Mouse (Mus musculus) heart, embryonic 11.5 days (tissue): Measurements from ENCODE around the gene Flot1. TPM values are rescaled to one million over a fixed set of nuclear protein-coding genes. Genes with fewer than 3 reads are reported as not detected.

Source experiments
- ATAC-seq: fragments of 200-750 bp; cut with Nextera tagmentation; replicated peaks from 2 replicates; pipeline ENCODE4 v1.8.0; 2017; ENCODE audit warnings: moderate library complexity; ENCODE audit not compliant: insufficient number of reproducible peaks, low FRiP score, low TSS enrichment
- H3K27ac ChIP-seq: fragments of 300-500 bp; sonication (generic); 2 replicates; pipeline ENCODE4 v1.5.1; 2014; ENCODE audit warnings: mild to moderate bottlenecking, low read depth, low read length
- H3K27me3 ChIP-seq: fragments of 300-500 bp; sonication (generic); 2 replicates; pipeline ENCODE4 v1.6.1; 2014; ENCODE audit warnings: mild to moderate bottlenecking, low read length, mixed read lengths; ENCODE audit not compliant: control insufficient read depth, insufficient read depth
- H3K36me3 ChIP-seq: fragments of 300-500 bp; sonication (generic); 2 replicates; pipeline ENCODE4 v1.6.1; 2014; ENCODE audit warnings: mild to moderate bottlenecking, low read length, moderate library complexity, mixed read lengths; ENCODE audit not compliant: control insufficient read depth, insufficient read depth
- H3K4me1 ChIP-seq: fragments of 300-500 bp; sonication (generic); 2 replicates; pipeline ENCODE4 v1.6.1; 2014; ENCODE audit warnings: low read length; ENCODE audit not compliant: control insufficient read depth, insufficient read depth
- H3K4me2 ChIP-seq: fragments of 300-500 bp; sonication (generic); 2 replicates; pipeline ENCODE4 v1.6.1; 2014; ENCODE audit warnings: mild to moderate bottlenecking, moderate library complexity
- H3K4me3 ChIP-seq: fragments of 300-500 bp; sonication (generic); 2 replicates; pipeline ENCODE4 v1.5.1; 2014; ENCODE audit warnings: low read depth, low read length
- H3K9ac ChIP-seq: fragments of 300-500 bp; sonication (generic); 2 replicates; pipeline ENCODE4 v1.6.1; 2014; ENCODE audit warnings: mild to moderate bottlenecking, low read depth, low read length, moderate library complexity
- H3K9me3 ChIP-seq: fragments of 300-500 bp; sonication (generic); replicated peaks from 2 replicates; pipeline ENCODE4 v1.6.1; 2016; ENCODE audit warnings: low read length; ENCODE audit not compliant: control insufficient read depth
- WGBS: fragments of 180-500 bp; shearing (Covaris S2); extraction: QIAGEN DNeasy Blood & Tissue Kit; methylation state at CpG from one replicate; pipeline ENCODE4 v1.1.7; 2014; ENCODE audit not compliant: insufficient replicate concordance; 5-methylcytosine and 5-hydroxymethylcytosine counted together
- polyA plus RNA-seq: library from polyadenylated mRNA; unstranded; fragments of >200 nt; fragmentation: Nextera tagmentation; extraction: Ambion mirVana; gene quantifications from 2 replicates; pipeline ENCODE4 v1.2.1, GENCODE M21; 2014

The Flot1 gene
- polyA plus RNA-seq, 1 experiment from 2014 or later, result 74.0 TPM

- peak overlapping the region; percentile 90 for H3K9ac ChIP-seq
- 19% methylated on average over 10 of the region's 10 CpGs for WGBS
- peak overlapping the region; percentile 98 for H3K4me2 ChIP-seq
- H3K4me3 ChIP-seq, result peak overlapping the region; percentile 49
- no peak for ATAC-seq
- no peaks in the 10 kb centered on the region for H3K9me3 ChIP-seq
- H3K4me1 ChIP-seq, result peaks cover 33% of the 10 kb centered on the region
- H3K27ac ChIP-seq, result peak overlapping the region; percentile 83
- no peaks in the 10 kb centered on the region for H3K27me3 ChIP-seq
- H3K36me3 ChIP-seq, result no peaks in the 10 kb centered on the region
These were observed 41.9 kb downstream of the Flot1 start for GRCm38 (mm10) chr17:35864832-35865353.

DNA sequence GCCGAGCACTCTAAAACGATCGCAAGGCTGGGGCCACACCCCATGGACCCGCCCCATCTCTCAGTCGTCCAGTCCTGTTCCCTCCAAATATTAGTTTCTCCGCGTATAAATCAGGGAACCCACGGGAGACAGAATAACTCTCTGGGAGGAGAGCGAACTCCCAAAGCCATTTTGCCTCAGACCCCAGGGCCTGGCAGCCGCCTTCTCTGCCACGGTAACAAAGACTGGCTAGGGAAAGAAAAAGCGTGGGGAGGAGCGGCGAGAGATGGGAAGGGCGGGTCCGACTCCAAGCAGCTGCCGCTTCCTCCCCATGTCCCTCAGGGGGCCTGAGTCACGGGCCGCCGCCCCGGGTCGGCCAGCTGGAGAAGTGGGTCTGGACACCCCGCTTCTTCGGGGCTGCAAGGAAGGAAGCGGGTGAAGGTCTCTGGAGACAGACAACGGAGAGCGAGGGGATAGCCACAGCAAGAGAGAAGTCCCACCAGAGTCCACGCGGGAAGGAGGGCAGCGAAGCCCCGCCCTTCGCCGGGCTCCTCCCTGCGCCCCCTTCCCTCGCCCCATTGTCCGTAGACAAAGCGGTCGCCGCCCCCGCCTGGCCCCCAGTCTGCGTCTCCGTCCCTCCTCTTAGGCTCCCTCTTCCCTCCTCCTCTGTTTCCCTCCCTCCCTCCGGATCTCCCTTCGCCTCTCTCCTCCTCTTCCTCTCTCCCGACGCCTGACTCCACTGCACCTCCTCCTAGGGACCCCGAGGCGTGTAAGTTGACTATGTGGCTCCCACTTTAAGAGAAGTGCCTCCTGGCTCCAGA lies 42.7 kb downstream of the Flot1 start, which contains the start of gene Ppp1r18:
Gene Ppp1r18 (plus strand): TSS at position 113 of the 800 bp plus-strand sequence.
- ATAC-seq, result peak; percentile 67
- peaks cover 35% of the 10 kb centered on the region for H3K4me1 ChIP-seq
- peak within 1 kb of the TSS; percentile 98 for H3K4me2 ChIP-seq
- WGBS, result under 1% methylated on average over 45 of the region's 48 CpGs
- peak within 1 kb of the TSS; percentile 90 for H3K9ac ChIP-seq
- H3K36me3 ChIP-seq, result peaks cover under 1% of the 10 kb centered on the region; the same call in 1 of the 2 replicates
- peak within 1 kb of the TSS; percentile 49 for H3K4me3 ChIP-seq
- H3K27ac ChIP-seq, result peak within 1 kb of the TSS; percentile 83
- no peaks in the 10 kb centered on the region for H3K9me3 ChIP-seq
- H3K27me3 ChIP-seq, result no peaks in the 10 kb centered on the region

DNA sequence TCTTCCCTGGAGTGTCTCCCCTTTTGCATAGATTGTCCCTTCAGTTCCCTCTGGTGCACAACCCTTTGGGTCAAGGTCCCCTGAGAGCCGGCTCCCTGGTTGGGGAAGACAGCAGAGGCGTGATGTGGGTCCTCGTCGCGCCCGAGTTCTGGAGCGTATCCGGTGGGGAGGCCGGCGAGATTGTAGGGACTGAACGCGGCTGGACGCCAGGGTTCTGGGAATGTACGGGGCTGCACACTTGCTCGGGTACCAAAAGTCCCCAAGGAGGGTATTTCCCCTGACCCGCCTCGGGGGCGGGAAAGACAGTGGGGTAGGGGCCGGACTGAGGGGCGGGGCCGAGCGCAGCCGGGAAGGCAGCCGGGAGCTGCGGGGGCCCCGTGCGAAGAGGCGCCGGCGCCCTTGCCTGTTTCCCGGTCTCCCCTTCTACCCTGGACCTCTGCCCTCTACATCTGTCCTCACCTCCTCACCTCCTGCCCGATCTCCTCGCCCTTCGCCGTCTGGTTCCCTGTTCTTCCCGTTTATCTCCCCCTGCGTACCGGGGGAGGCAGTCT lies 43.3 kb downstream of the Flot1 start:
- Histone ChIP-seq H3K27ac (peak overlapping the region; percentile 83), H3K4me2 (peak overlapping the region; percentile 98), H3K36me3 (peaks cover 8% of the 10 kb centered on the region), H3K9me3 (no peaks in the 10 kb centered on the region; the same call in 1 of the 2 replicates), H3K4me1 (peaks cover 35% of the 10 kb centered on the region), H3K4me3 (peak overlapping the region; percentile 49), H3K27me3 (no peaks in the 10 kb centered on the region), H3K9ac (peak overlapping the region; percentile 90)
- ATAC-seq, result peak; percentile 43
- WGBS, result 0% methylated on average over 30 of the region's 38 CpGs

DNA sequence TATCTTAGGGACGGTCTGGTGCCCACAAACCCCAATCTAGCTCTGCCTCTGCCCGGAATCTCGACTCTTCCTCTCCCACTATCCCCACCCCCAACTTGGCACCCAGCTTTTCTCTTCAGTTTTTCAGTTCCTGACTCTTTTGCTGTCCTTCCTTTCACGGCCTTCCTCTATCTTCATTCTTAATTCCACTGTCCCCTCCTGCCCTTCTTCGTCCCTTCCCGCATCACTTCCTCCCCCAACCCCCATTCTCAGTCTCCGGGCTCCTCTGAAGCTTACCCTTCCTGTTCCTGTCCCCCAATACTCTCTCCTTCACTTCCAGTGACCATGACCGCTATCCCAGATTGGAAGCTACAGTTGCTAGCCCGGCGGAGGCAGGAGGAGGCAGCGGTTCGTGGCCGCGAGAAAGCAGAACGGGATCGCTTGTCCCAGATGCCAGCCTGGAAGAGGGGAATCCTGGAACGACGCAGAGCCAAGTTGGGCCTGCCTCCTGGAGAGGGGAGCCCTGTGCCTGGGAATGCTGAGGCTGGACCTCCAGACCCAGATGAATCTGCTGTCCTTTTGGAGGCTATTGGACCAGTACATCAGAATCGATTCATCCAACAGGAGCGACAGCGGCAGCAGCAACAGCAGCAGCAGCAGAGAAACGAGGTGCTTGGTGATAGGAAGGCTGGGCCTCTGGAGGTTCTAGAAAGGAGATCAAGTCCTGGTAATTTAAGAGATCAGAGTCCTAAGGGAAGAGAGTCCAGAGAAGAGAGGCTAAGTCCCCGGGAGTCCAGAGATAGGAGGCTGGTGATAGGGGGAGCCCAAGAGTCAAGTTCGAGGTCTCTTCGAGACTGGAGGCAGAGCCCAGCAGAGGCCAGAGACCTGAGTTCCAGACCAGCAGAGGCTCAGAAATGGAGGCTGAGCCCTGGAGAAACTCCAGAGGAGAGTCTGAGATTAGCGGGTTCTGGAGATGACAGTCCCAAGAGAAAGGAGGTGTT lies 44.2 kb downstream of the Flot1 start:
- no peak for ATAC-seq
- no peaks in the 10 kb centered on the region; the same call in 1 of the 2 replicates for H3K9me3 ChIP-seq
- H3K9ac ChIP-seq, result peak overlapping the region; percentile 90
- WGBS, result 10% methylated on average over 26 of the region's 26 CpGs
- H3K27me3 ChIP-seq, result no peaks in the 10 kb centered on the region
- H3K4me2 ChIP-seq, result peak overlapping the region; percentile 98
- peaks cover 9% of the 10 kb centered on the region for H3K36me3 ChIP-seq
- peak overlapping the region; percentile 83 for H3K27ac ChIP-seq
- H3K4me1 ChIP-seq, result peaks cover 35% of the 10 kb centered on the region
- peak overlapping the region; percentile 49 for H3K4me3 ChIP-seq

- ATAC-seq, result no peak
- Histone ChIP-seq H3K27ac (peak overlapping the region; percentile 83), H3K9me3 (no peaks in the 10 kb centered on the region; the same call in 1 of the 2 replicates), H3K27me3 (no peaks in the 10 kb centered on the region), H3K9ac (peak overlapping the region; percentile 90), H3K4me2 (peak overlapping the region; percentile 98), H3K4me3 (peak overlapping the region; percentile 49), H3K36me3 (peaks cover 9% of the 10 kb centered on the region), H3K4me1 (peaks cover 41% of the 10 kb centered on the region)
- 24% methylated on average over 16 of the region's 17 CpGs for WGBS
These were observed 45.3 kb downstream of the Flot1 start for GRCm38 (mm10) chr17:35868165-35868820.

DNA sequence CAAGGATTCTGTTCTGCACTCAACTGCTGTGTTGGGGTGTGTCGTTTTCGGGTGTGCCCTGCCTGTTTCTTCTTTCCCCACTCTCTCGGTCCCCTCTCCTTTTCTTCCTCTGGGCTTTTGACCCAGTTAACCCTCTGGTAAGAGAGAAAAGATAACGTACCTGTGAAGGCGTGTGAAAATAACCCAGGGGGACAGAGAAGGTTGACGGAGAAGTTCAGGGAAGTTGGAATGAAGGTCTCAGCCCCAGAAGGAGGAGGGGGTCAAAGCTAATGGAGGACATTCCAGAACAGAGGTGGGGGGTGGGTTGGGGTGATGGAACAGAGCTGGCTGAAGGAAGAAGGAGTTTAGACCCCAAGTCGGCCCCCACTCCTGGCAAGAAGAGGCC lies 45.9 kb downstream of the Flot1 start:
- ATAC-seq, result no peak
- 5% methylated on average over 7 of the region's 7 CpGs for WGBS
- Histone ChIP-seq H3K9me3 (no peaks in the 10 kb centered on the region; the same call in 1 of the 2 replicates), H3K4me1 (peaks cover 46% of the 10 kb centered on the region), H3K4me3 (peak overlapping the region; percentile 49), H3K9ac (peak overlapping the region; percentile 90), H3K36me3 (peaks cover 9% of the 10 kb centered on the region), H3K27ac (peak overlapping the region; percentile 83), H3K27me3 (no peaks in the 10 kb centered on the region), H3K4me2 (peak overlapping the region; percentile 98)

- WGBS, result 5% methylated on average over 7 of the region's 7 CpGs
- Histone ChIP-seq H3K36me3 (peaks cover 9% of the 10 kb centered on the region), H3K9me3 (no peaks in the 10 kb centered on the region; the same call in 1 of the 2 replicates), H3K4me3 (peak overlapping the region; percentile 49), H3K4me2 (peak overlapping the region; percentile 98), H3K27me3 (no peaks in the 10 kb centered on the region), H3K4me1 (peaks cover 43% of the 10 kb centered on the region), H3K9ac (peak overlapping the region; percentile 90), H3K27ac (peak overlapping the region; percentile 83)
- peak; percentile 13; the same call in 1 of the 2 replicates for ATAC-seq
These were observed 46.5 kb downstream of the Flot1 start for GRCm38 (mm10) chr17:35869346-35870067.
